ENCODE assay signal across 7 mouse cellular contexts in the genomic region with DNA sequence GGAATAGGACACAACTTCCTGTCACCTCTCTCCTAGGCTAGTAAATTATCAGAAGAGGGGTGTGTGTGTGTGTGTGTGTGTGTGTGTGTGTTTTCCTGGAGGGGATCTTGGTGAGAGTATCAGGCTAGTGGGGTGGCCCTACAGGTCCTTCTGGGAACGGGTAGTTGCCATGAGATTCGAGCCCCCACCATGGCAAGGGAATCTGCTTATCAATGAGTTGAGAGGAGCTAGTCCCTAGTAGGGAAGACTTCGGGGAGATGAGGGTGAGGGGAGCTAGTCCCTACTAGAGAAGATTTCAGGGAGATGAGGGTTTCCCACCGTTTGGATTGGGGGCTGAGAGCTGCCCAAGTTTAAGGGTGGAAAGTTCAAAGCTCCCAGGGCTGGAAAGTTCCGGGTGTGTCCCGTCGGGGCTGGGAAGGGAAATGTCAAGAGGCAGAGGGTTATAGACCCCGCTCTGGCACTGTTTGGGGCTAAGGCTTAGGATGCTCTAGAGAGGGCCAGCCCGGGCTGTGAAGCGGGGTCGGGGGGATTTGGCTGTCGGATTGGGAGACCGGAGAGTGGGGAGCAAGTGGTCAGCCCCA. TPM values are rescaled to one million over a fixed set of nuclear protein-coding genes. Genes with fewer than 3 reads are reported as not detected.
DNase-seq lines count a peak whose midpoint lies in the region; ATAC-seq and TF ChIP-seq lines count a peak whose summit lies in the region.

No protein-coding gene starts in this region.

- H3K79me2 ChIP-seq in myocyte (ENCODE audit: control insufficient read depth, insufficient read depth): peaks cover 11% of the 10 kb centered on the region

- H3K4me2 ChIP-seq in forebrain, embryonic 16.5 days (ENCODE audit: low read length): peak overlapping the region; percentile 76
- peak overlapping the region; percentile 74 for H3K4me2 ChIP-seq in myocyte (ENCODE audit: low read depth)

- no peaks in the 10 kb centered on the region for H3K9me3 ChIP-seq in ES-E14 (ENCODE audit: control insufficient read depth, insufficient read depth, low read depth, low read length)
- H3K9me3 ChIP-seq in forebrain, embryonic 16.5 days (ENCODE audit: control insufficient read depth, low read length): no peaks in the 10 kb centered on the region

- ATAC-seq in forebrain, embryonic 16.5 days: peak; percentile 18

- in situ Hi-C loops in ES-E14 (cut with MboI; ENCODE audit: low sequenced_read_pairs in 2 of 2, unreplicated experiment in 2 of 2): no loop called here

- no peaks in the 10 kb centered on the region for H3K36me3 ChIP-seq in ES-E14 (ENCODE audit: control insufficient read depth, insufficient read depth, low read length, poor library complexity, severe bottlenecking)
- no peaks in the 10 kb centered on the region for H3K36me3 ChIP-seq in forebrain, embryonic 16.5 days (ENCODE audit: control insufficient read depth, insufficient read depth)
- no peaks in the 10 kb centered on the region for H3K36me3 ChIP-seq in myocyte (ENCODE audit: control insufficient read depth, insufficient read depth)

- no peaks in the 10 kb centered on the region for H3K27me3 ChIP-seq in forebrain, embryonic 16.5 days (replicated peaks; ENCODE audit: control insufficient read depth, insufficient read depth, low read length)
- no peaks in the 10 kb centered on the region for H3K27me3 ChIP-seq in myocyte (ENCODE audit: control insufficient read depth, insufficient read depth, insufficient read length)

- peak overlapping the region; percentile 83 for H3ac ChIP-seq in myocyte (ENCODE audit: control insufficient read depth, insufficient read length)

- DNase-seq in CD4-positive helper T cell, adult 2 months (ENCODE audit: low read depth, low spot score): peak; percentile 23
- no peak for DNase-seq in ES-E14 (ENCODE audit: low read depth, low spot score)
- DNase-seq in kidney, postnatal 4 days: peak; percentile 18 to 22
- no peak for DNase-seq in urinary bladder, postnatal 25 days (ENCODE audit: low spot score)
- DNase-seq in embryo, embryonic 9.5 days (ENCODE audit: extremely low spot score): no peak

- no peak overlapping the region for H3K27ac ChIP-seq in ES-E14 (ENCODE audit: insufficient read depth, low read depth, low read length, poor library complexity, severe bottlenecking)
- peak overlapping the region; percentile 70 for H3K27ac ChIP-seq in forebrain, embryonic 16.5 days (ENCODE audit: low read length)

- TF ChIP-seq POLR2A in myocyte (IDR thresholded peaks at IDR 0.05; ENCODE audit: insufficient read length, low read depth): no peak

- 5% methylated on average over 13 of the region's 13 CpGs for WGBS in forebrain, embryonic 16.5 days

- peak overlapping the region; percentile 88 to 90 for H3K4me3 ChIP-seq in ES-E14 (ENCODE audit: insufficient read depth in 1 of 2, low read depth in 1 of 2, low read length in 2 of 2, poor library complexity in 1 of 2, severe bottlenecking in 1 of 2)
- peak overlapping the region; percentile 86 for H3K4me3 ChIP-seq in forebrain, embryonic 16.5 days (replicated peaks; ENCODE audit: low read length)
- peak overlapping the region; percentile 90 for H3K4me3 ChIP-seq in myocyte

- H3K9ac ChIP-seq in ES-E14 (ENCODE audit: insufficient read depth, low read depth, low read length, poor library complexity, severe bottlenecking): peak overlapping the region; percentile 88
- H3K9ac ChIP-seq in forebrain, embryonic 16.5 days (replicated peaks; ENCODE audit: low read depth, low read length): peak overlapping the region; percentile 90

- H3K4me1 ChIP-seq in ES-E14 (ENCODE audit: control insufficient read depth in 2 of 2, insufficient read depth in 2 of 2, low read length in 2 of 2, poor library complexity in 1 of 2): no peaks in the 10 kb centered on the region
- peaks cover 16% of the 10 kb centered on the region for H3K4me1 ChIP-seq in forebrain, embryonic 16.5 days (replicated peaks; ENCODE audit: control insufficient read depth, insufficient read depth, low read length)

TF ChIP-seq in ES-E14, 5 proteins besides CTCF, POLR2A, EP300 and RAD21:
- TF ChIP-seq HCFC1 (IDR thresholded peaks at IDR 0.05; ENCODE audit: borderline replicate concordance, insufficient read depth, low read length) (no peak), ZC3H11A (IDR thresholded peaks at IDR 0.05; ENCODE audit: borderline replicate concordance, low read depth, low read length) (no peak), MAFK (IDR thresholded peaks at IDR 0.05; ENCODE audit: insufficient read depth, low read depth, low read length) (no peak), ZNF384 (IDR thresholded peaks at IDR 0.05; ENCODE audit: low read depth, low read length) (no peak), CHD2 (IDR thresholded peaks at IDR 0.05; ENCODE audit: low read depth, low read length) (no peak)
TF ChIP-seq in ES-E14: peak in this region for 0.

TF ChIP-seq in myocyte, 11 proteins besides CTCF, POLR2A, EP300 and RAD21:
- no peak for TF ChIP-seq REST (IDR thresholded peaks at IDR 0.05; ENCODE audit: insufficient read depth, insufficient read length)
- no peak for TF ChIP-seq USF1 (IDR thresholded peaks at IDR 0.05; ENCODE audit: low read depth)
- no peak for TF ChIP-seq SRF (IDR thresholded peaks at IDR 0.05; ENCODE audit: control insufficient read depth, insufficient read length, low read depth)
- TF ChIP-seq MYOD1 (IDR thresholded peaks at IDR 0.05; ENCODE audit: control insufficient read depth in 1 of 3, insufficient read length in 2 of 3, low read depth in 2 of 3): no peak
- no peak for TF ChIP-seq E2F4 (IDR thresholded peaks at IDR 0.05; ENCODE audit: insufficient read depth)
- TF ChIP-seq MYOG (IDR thresholded peaks at IDR 0.05; ENCODE audit: control insufficient read depth in 1 of 3, insufficient read depth in 1 of 3, insufficient read length in 2 of 3, low read depth in 2 of 3): no peak
- TF ChIP-seq CEBPB (IDR thresholded peaks at IDR 0.05; ENCODE audit: insufficient read depth, poor library complexity, severe bottlenecking): no peak
- TF ChIP-seq TCF3 (IDR thresholded peaks at IDR 0.05; ENCODE audit: insufficient read length, low read depth): no peak
- no peak for TF ChIP-seq MAX (IDR thresholded peaks at IDR 0.05; ENCODE audit: low read depth)
- TF ChIP-seq TCF12 (IDR thresholded peaks at IDR 0.05; ENCODE audit: insufficient read depth, poor library complexity, severe bottlenecking): no peak
- no peak for TF ChIP-seq POLR2AphosphoS2 (IDR thresholded peaks at IDR 0.05; ENCODE audit: insufficient read length, low read depth)

RNA-seq across cellular contexts. Expression of a gene that starts 1.2 kb away (rescaled TPM):
- total RNA-seq in ES-E14 (2012; rRNA removed): 11.1 and 17.2 TPM in 2 replicates
- polyA plus RNA-seq in forebrain, embryonic 16.5 days (2015; fragmentation: Nextera tagmentation; extraction: Ambion mirVana): 98.7 and 100 TPM in 2 replicates
- polyA plus RNA-seq in myocyte (2012; fragmentation: generic; extraction: Trizol): 57.1 TPM

RNA-seq across cellular contexts. Expression of a gene that starts 20.0 kb away (rescaled TPM):
- not detected in 2 replicates for total RNA-seq in ES-E14 (2012; rRNA removed)
- not detected in 2 replicates for polyA plus RNA-seq in forebrain, embryonic 16.5 days (2015; fragmentation: Nextera tagmentation; extraction: Ambion mirVana)
- polyA plus RNA-seq in myocyte (2012; fragmentation: generic; extraction: Trizol): 0.24 TPM

RNA-seq across cellular contexts. Expression of a gene that starts 27.9 kb away (rescaled TPM):
- 0.48 and 1.3 TPM in 2 replicates for total RNA-seq in ES-E14 (2012; rRNA removed)
- 0.16 and 0.48 TPM in 2 replicates for polyA plus RNA-seq in forebrain, embryonic 16.5 days (2015; fragmentation: Nextera tagmentation; extraction: Ambion mirVana)
- polyA plus RNA-seq in myocyte (2012; fragmentation: generic; extraction: Trizol): 33.3 TPM

RNA-seq across cellular contexts. Expression of a gene that starts 30.3 kb away (rescaled TPM):
- 0.58 and 0.98 TPM in 2 replicates for total RNA-seq in ES-E14 (2012; rRNA removed)
- 6.1 and 7.9 TPM in 2 replicates for polyA plus RNA-seq in forebrain, embryonic 16.5 days (2015; fragmentation: Nextera tagmentation; extraction: Ambion mirVana)
- 0.01 TPM for polyA plus RNA-seq in myocyte (2012; fragmentation: generic; extraction: Trizol)

RNA-seq across cellular contexts. Expression of a gene that starts 48.0 kb away (rescaled TPM):
- 20.0 and 29.1 TPM in 2 replicates for total RNA-seq in ES-E14 (2012; rRNA removed)
- 13.0 and 19.4 TPM in 2 replicates for polyA plus RNA-seq in forebrain, embryonic 16.5 days (2015; fragmentation: Nextera tagmentation; extraction: Ambion mirVana)
- 17.8 TPM for polyA plus RNA-seq in myocyte (2012; fragmentation: generic; extraction: Trizol)

Comparison
In these comparisons a context has a peak if more than half of its experiments do, and no peak if none do; other contexts are left out.
1. DNase-seq: peak in CD4-positive helper T cell, adult 2 months (single experiment) and kidney, postnatal 4 days (2 of 2); none in ES-E14 (single experiment), urinary bladder, postnatal 25 days (single experiment) and embryo, embryonic 9.5 days (single experiment).
2. RNA of a gene that starts 27.9 kb away (polyA plus RNA-seq): 33.3 TPM in myocyte (single experiment); 0.16 to 0.48 TPM in forebrain, embryonic 16.5 days; every median in the first group is over 10 times any median in the second.
3. Peak in every context shown above with its lines, with median percentiles within 50 percentile points of each other: H3K4me3 ChIP-seq.